Mouse (Mus musculus) kidney, postnatal 25 days (tissue): ENCODE data around the gene Cntnap3.

Experiments used
- DNase-seq, 2 experiments: peaks; one replicate each; pipeline ENCODE4 v3.0.0; 2021; ENCODE audit warnings: mixed read lengths in 2 of 2

Gene Cntnap3

DNA sequence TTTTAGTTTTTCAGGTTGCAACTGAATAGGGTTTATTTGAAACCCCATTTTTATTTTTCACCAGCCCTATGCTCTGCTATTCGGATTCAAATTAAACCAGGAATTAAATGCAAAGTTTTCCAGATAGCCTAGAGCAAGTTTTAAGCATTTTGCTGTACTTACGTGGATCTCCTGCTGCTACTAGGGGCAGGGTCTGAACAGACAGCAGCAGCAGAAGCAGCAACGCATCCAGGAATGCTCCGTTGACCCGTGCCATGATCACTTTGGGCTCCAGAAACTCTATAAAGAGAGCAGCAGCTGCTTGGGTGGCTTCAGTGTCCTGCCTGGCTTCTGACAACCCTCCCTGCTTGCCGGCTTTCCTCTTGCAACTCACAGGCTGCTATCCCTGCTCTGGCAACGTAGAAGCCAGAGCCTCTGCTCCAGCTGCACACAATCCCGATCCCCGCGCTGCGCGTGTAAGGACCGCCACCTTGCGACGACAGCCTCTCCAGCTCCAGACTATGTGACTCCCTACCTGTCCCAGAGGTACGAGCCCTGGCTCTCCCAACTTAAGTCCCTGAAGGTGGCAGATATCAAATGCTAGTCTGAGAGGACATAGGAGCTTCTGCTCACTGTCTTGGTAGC, at the start of gene Cntnap3:
Gene Cntnap3 (minus strand): TSS at position 371 of the 624 bp plus-strand sequence.
- peak in 1 of 2 experiments; percentile 3 for DNase-seq

DNA sequence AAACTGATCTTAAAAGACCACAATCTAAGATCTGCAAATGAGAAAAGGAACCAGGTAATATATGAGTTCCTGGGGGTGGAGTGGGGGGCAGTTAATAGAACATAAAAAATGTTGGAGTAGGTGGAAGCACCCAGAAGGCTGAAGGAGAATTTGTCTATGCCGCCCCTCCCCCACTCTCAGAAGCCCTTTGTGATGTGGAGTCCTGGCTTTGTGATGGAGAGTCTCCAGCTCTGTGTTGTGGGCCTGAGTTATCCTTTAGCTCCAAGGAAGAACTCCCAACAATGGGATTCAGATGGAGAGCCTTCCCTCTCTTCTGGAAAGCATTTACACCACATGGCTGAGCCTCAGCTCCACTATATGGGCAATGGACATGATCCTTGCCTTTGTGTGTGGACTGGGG, 13.4 kb upstream of the Cntnap3 start, which contains the start of gene Spata31:
Gene Spata31 (plus strand): TSS at position 216 of the 400 bp plus-strand sequence.
- no peak for DNase-seq

DNA sequence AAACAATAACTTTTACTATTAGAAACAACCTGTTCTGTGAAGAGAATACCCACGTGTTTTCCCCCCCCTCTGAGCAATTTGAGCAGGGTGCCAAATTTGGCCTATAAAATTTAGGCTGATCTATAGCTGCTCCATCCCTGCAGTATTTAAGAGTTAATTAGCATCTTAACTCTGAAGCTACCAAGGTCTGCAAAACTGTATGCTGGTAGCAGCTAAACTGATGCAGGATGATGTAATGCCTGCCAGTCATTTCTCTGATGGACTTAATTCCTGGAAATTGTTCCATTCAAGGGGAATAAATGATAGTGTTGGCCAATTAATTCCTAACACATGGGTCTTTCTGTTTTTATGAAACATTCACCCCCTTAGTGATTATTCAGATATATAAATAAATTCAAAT, 623 bp downstream of the Cntnap3 start:
- no peak for DNase-seq

DNA sequence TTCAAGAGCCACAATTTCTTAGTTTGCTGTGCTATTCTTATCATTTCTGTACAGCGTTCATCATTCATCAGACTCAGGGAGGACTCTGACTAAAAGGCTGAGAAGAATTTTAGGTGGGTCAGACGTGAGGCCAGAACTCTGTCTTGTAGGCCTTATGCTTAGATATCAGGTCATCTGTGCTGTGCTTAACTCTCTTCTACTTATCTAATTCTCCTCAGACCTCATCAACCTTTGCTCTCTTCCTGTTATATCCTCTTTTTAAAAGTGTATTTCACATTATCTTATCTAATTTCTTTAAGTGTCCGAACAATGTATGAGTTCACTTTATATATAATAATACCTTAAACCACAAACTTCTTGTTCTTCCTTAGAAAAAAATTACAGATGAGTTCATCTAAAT, 38.4 kb downstream of the Cntnap3 start:
- no peak for DNase-seq

DNA sequence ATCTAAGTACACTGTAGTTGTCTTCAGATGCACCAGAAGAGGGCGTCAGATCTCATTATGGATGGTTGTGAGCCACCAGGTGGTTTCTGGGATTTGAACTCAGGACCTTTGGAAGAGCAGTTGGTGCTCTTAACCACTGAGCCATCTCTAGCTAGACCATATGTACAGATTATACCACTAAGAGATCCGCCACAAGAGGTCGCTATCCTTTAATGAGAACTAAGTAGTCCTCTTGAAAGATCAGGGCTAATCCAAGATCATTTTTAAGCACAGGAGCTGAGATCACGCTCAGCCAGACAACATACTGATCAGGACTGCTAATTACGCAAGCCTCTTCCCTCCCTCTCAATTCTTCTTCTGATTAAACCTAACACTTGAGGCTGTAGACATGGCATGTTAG, 78.9 kb downstream of the Cntnap3 start:
- peak in 1 of 2 experiments; percentile 16 for DNase-seq

DNA sequence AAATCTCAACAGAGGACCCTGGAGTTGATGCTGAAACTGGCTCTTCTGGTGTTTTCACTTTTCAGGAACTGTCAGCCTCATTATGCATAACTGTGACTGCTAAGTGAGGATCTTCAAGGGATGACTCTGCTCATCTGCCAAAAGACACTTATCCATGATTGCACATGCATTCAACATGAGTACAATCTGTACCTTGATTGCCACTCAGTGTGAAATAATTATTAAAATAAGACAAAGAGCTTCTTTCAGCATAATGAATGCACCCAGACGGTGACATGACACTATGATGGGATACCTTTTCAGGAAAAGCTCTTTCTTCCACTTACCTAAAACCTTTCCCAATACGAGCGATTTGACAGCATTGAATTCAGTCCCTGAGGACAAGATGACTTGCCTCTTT, 158.4 kb downstream of the Cntnap3 start:
- no peak for DNase-seq

DNA sequence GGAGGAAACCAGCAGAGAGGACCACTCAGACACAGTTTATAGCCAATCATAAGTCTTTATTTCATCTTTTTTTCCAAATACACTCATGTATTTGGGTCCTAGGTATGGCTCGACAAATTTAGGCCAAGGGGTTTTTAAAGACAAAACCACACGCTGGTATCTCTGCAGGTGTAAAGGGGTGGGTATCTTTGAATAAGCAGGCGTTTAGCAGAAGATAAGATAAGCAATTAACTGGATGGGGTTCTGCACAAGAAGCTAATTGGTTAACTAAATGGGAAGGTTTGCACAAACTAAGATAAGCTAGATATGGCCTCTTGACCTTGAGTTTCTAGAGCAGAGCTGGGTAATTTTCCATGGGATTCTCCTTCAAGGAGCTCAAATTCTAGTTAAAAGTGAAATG, 171.5 kb downstream of the Cntnap3 start:
- DNase-seq = no peak

DNA sequence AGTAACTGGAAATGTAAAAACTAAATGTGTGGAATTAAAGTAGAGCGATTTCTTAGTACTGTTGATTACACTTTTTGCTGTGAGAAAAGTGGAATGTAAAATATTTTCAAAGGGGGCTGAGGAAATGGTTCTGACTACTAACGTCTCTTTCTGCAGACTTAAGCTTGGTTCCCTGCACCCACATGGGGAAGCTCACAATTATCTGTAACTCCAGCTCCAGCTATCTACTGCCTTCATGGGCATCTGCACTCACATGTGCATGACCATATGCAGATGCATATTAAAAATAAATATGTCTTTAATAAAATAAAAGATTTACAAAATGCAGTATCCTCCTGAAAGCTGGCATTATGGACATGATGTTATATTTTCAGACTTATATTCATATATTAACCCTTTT, 187.0 kb downstream of the Cntnap3 start:
- no peak for DNase-seq

DNA sequence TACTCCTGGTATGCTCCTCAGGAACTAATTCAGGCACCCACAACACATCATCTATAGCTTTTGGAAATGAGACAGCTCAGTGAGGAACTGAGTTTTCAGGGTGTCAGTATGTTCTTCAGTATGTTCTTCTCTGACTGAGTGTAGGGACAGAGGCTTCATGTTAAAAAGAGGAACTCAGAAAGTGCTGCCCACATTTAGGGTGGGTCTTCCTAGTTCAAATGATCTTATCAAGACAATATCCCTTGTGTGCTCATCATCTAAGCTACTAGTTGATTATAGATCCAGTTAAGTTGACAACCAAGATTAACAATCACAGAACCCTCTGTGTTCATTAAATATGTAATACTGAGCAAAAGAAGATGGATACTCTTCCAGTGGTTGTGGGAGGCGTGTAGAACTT, 211.3 kb downstream of the Cntnap3 start:
- DNase-seq = no peak
